Mouse (Mus musculus) monocyte, adult 59 days (primary cell): ENCODE results near the gene Pth. TPM values are rescaled to one million over a fixed set of nuclear protein-coding genes. Genes with fewer than 3 reads are reported as not detected.

Experiments used
- total RNA-seq, 2 experiments: library from RNA; stranded (reverse); gene quantifications; one replicate each; pipeline ENCODE4 v1.2.4; 2023

The Pth gene
- not detected for total RNA-seq

DNA sequence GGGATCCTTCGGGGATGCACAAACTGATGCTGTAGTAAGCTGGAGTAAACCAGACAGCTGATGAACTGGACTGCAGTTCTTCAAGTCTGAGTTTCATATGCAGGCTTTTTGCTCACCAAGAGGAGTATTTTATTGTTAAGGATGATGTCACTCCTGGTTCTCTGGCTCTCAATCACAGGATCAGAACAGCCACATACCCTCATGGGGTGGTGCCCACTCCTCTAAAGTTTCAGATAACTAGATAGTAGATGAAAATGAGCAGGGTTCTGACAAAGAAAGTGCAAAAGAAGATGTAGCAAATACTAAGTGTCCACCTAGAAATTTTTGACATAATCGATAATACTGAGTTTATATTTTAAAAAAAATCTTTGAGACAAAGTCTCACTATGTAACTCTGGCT lies at the start of gene Pth:
TSS of gene Pth (minus strand) at position 101 of the 400 bp plus-strand sequence.

DNA sequence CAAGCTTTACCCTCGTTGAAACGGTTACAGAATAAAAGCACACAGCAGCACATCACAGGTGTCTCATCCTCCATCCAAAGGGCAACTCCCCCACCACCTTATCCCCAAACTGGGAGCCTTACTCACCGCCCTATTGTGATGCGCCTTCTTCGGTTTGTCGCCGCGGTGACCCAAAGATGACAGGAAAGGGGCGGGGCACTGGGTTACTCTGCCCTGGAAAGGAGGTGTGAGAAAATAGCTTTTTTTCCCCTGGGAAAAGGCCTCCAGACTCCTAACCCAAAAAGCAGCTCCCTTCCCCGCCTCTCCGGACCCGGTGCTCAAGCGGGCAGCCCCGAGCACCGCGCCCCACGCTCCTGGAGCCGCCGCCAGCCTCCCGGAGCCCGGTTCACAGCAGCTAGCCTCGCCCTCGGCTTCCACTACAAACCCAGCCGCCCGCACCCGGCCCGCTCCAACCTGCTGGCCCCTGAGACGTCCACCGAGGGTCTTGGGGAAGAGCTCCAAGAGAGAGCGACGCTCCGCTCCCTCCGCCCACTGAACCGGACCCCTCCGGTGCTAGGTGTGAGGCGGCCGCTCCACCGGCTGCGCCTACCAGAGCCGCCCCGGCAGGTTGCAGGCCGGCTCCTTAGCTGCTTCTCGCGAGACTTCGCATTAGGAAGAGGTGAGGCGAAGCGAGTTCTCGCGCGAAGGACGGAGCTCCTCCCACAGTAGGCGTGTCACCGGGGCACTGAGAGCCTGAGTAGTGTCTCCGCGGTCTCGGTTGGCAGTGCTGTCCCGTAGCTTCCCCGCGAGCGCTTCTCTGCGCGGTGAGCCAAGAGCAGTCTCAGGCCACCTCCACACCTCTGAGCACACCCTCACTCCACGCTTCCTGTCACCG lies 19.4 kb downstream of the Pth start, which contains the start of gene Btbd10:
TSS of gene Btbd10 (minus strand) at position 647 of the 874 bp plus-strand sequence.

Other genes with a start within 250 kb of the Pth start
- 10 to 100 TPM; 19.0 to 21.1 TPM for gene Arntl, start 181.1 kb downstream of the Pth start, total RNA-seq
- gene Btbd10, start 19.2 kb downstream of the Pth start, total RNA-seq = 10 to 100 TPM; 19.0 to 21.4 TPM
- gene Far1, start 125.3 kb upstream of the Pth start, total RNA-seq = 100 to 1,000 TPM; 138 to 148 TPM